Mouse (Mus musculus) midbrain, embryonic 16.5 days (tissue): Measurements from ENCODE around the gene Cth. TPM values are rescaled to one million over a fixed set of nuclear protein-coding genes. Genes with fewer than 3 reads are reported as not detected.

Experiments
- ATAC-seq: fragments of 200-750 bp; cut with Nextera tagmentation; 2 replicates; pipeline ENCODE4 v1.8.0; 2017; ENCODE audit warnings: moderate TSS enrichment
- H3K27ac ChIP-seq: fragments of 300-500 bp; sonication (generic); 2 replicates; pipeline ENCODE4 v1.5.1; 2014; ENCODE audit warnings: mild to moderate bottlenecking, low read length, mixed read lengths
- H3K27me3 ChIP-seq: fragments of 300-500 bp; sonication (generic); 2 replicates; pipeline ENCODE4 v1.6.1; 2014; ENCODE audit warnings: low read depth, low read length, mixed read lengths; ENCODE audit not compliant: control insufficient read depth, insufficient read depth
- H3K36me3 ChIP-seq: fragments of 300-500 bp; sonication (generic); 2 replicates; pipeline ENCODE4 v1.6.1; 2014; ENCODE audit warnings: mild to moderate bottlenecking, low read length, moderate library complexity, mixed read lengths; ENCODE audit not compliant: control insufficient read depth, insufficient read depth
- H3K4me1 ChIP-seq: fragments of 300-500 bp; sonication (generic); 2 replicates; pipeline ENCODE4 v1.6.1; 2014; ENCODE audit warnings: mild to moderate bottlenecking, low read length, mixed read lengths; ENCODE audit not compliant: control insufficient read depth, insufficient read depth
- H3K4me2 ChIP-seq: fragments of 300-500 bp; sonication (generic); 2 replicates; pipeline ENCODE4 v1.6.1; 2014; ENCODE audit warnings: mild to moderate bottlenecking, low read length, mixed read lengths
- H3K4me3 ChIP-seq: fragments of 300-500 bp; sonication (generic); 2 replicates; pipeline ENCODE4 v1.5.1; 2014; ENCODE audit warnings: low read depth, mild to moderate bottlenecking, low read length, moderate library complexity, mixed read lengths
- H3K9ac ChIP-seq: fragments of 300-500 bp; sonication (generic); 2 replicates; pipeline ENCODE4 v1.6.1; 2014; ENCODE audit warnings: low read depth, low read length, mixed read lengths
- H3K9me3 ChIP-seq: fragments of 300-500 bp; sonication (generic); replicated peaks from 2 replicates; pipeline ENCODE4 v1.6.1; 2014; ENCODE audit warnings: mild to moderate bottlenecking, low read length, mixed read lengths; ENCODE audit not compliant: control insufficient read depth, poor library complexity, severe bottlenecking
- WGBS: fragments of 180-500 bp; shearing (Covaris S2); extraction: QIAGEN DNeasy Blood & Tissue Kit; methylation state at CpG from one replicate; pipeline ENCODE4 v1.1.7; 2014; 5-methylcytosine and 5-hydroxymethylcytosine counted together
- polyA plus RNA-seq: library from polyadenylated mRNA; unstranded; fragments of >200 nt; fragmentation: Nextera tagmentation; extraction: Ambion mirVana; gene quantifications from 2 replicates; pipeline ENCODE4 v1.2.1, GENCODE M21; 2015

Cth gene
- polyA plus RNA-seq, 1 experiment from 2014 or later: 2.2 TPM

- Histone ChIP-seq H3K36me3 (no peaks in the 10 kb centered on the region), H3K4me3 (no peak overlapping the region), H3K9ac (no peak overlapping the region), H3K4me1 (no peaks in the 10 kb centered on the region), H3K27ac (no peak overlapping the region), H3K27me3 (no peaks in the 10 kb centered on the region), H3K9me3 (no peaks in the 10 kb centered on the region), H3K4me2 (no peak overlapping the region)
- ATAC-seq: no peak
- WGBS: 62% methylated on average over 4 of the region's 4 CpGs
These were observed 58.6 kb downstream of the Cth start for GRCm38 (mm10) chr3:157866251-157866650.

DNA sequence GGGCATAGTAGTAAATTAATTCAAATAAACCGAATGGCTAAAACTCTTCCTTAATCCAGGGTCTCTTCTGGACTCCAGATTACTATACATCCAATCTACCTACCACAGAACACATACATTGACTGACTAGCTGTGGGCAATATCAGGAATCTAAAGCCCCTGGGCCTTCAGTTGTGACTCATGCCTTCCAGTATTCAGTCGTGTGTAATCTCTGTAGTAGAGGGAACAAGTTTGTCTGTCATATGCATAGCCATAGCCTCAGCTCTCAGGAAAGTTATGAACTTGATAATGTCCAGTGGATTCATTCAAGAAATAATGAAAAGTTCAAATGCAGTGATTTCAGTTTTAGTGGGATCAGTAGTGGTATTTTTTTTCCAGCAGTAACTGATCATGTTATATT lies 59.0 kb downstream of the Cth start:
- Histone ChIP-seq H3K4me1 (no peaks in the 10 kb centered on the region), H3K27me3 (no peaks in the 10 kb centered on the region), H3K36me3 (no peaks in the 10 kb centered on the region), H3K9ac (no peak overlapping the region), H3K9me3 (no peaks in the 10 kb centered on the region), H3K27ac (no peak overlapping the region), H3K4me3 (no peak overlapping the region), H3K4me2 (no peak overlapping the region)
- ATAC-seq: no peak
- WGBS: 90% methylated on average over 2 of the region's 2 CpGs

DNA sequence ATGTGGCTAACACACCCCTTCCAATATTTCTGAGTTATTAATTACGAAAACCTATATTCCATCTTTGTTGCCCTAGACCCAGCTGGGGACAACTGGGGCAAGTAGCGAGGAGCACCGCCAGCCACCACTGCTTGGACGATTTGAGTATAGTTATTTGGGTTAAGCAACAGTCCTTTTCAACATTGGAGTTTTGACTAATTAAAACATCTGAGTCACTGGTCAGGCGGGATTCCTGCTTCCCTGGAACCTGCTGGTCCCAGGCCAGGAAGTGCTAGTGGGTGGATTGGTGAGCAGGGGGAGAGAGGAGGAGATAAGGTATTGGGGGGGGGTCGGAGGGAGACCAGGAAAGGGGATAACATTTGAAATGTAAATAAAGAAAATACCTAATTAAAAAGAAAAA lies 59.4 kb downstream of the Cth start:
- no peak for ATAC-seq
- Histone ChIP-seq H3K27ac (no peak overlapping the region), H3K9me3 (no peaks in the 10 kb centered on the region), H3K27me3 (no peaks in the 10 kb centered on the region), H3K4me3 (no peak overlapping the region), H3K4me2 (no peak overlapping the region), H3K4me1 (no peaks in the 10 kb centered on the region), H3K9ac (no peak overlapping the region), H3K36me3 (no peaks in the 10 kb centered on the region)
- WGBS: 82% methylated on average over 6 of the region's 6 CpGs

GRCm38 (mm10) chr3:157852806-157853205 lies 72.1 kb downstream of the Cth start:
- H3K4me2 ChIP-seq: no peak overlapping the region
- ATAC-seq: no peak
- H3K27ac ChIP-seq: no peak overlapping the region
- no peaks in the 10 kb centered on the region for H3K4me1 ChIP-seq
- H3K27me3 ChIP-seq: no peaks in the 10 kb centered on the region
- no peaks in the 10 kb centered on the region for H3K9me3 ChIP-seq
- 52% methylated on average over 1 of the region's 1 CpGs for WGBS
- H3K9ac ChIP-seq: no peak overlapping the region
- H3K36me3 ChIP-seq: no peaks in the 10 kb centered on the region
- no peak overlapping the region for H3K4me3 ChIP-seq

GRCm38 (mm10) chr3:157848503-157848902 lies 76.4 kb downstream of the Cth start:
- H3K27ac ChIP-seq: no peak overlapping the region
- no peaks in the 10 kb centered on the region for H3K4me1 ChIP-seq
- no peak overlapping the region for H3K4me3 ChIP-seq
- H3K27me3 ChIP-seq: no peaks in the 10 kb centered on the region
- no peaks in the 10 kb centered on the region for H3K9me3 ChIP-seq
- no peak overlapping the region for H3K4me2 ChIP-seq
- ATAC-seq: no peak
- H3K36me3 ChIP-seq: no peaks in the 10 kb centered on the region
- no peak overlapping the region for H3K9ac ChIP-seq
- WGBS: 34% methylated on average over 2 of the region's 2 CpGs

- no peak overlapping the region for H3K4me2 ChIP-seq
- no peaks in the 10 kb centered on the region for H3K36me3 ChIP-seq
- ATAC-seq: no peak
- H3K4me3 ChIP-seq: no peak overlapping the region
- WGBS: 71% methylated on average over 7 of the region's 7 CpGs
- H3K27me3 ChIP-seq: no peaks in the 10 kb centered on the region
- H3K27ac ChIP-seq: no peak overlapping the region
- no peaks in the 10 kb centered on the region for H3K9me3 ChIP-seq
- H3K4me1 ChIP-seq: no peaks in the 10 kb centered on the region
- no peak overlapping the region for H3K9ac ChIP-seq
These were observed 77.3 kb downstream of the Cth start for GRCm38 (mm10) chr3:157847338-157848284.

Other genes with a start within 250 kb of the Cth start
- gene Ankrd13c, start 22.2 kb upstream of the Cth start, polyA plus RNA-seq: 24.5 and 25.5 TPM in 2 replicates
- 226 and 241 TPM in 2 replicates for gene Srsf11, start 111.6 kb upstream of the Cth start, polyA plus RNA-seq
- gene Lrrc40, start 111.6 kb upstream of the Cth start, polyA plus RNA-seq: 58.4 and 61.9 TPM in 2 replicates